Mouse (Mus musculus) forebrain, embryonic 16.5 days (tissue): ENCODE data around the gene Bglap3. TPM values are rescaled to one million over a fixed set of nuclear protein-coding genes. Genes with fewer than 3 reads are reported as not detected.
A peak's percentile ranks its signal among the peaks of the same experiment; 100 is the strongest.
"Not testable (repeated sequence)": the region's sequence is repeated elsewhere in the genome, so short reads cannot be mapped to it uniquely, and the experiment has no call there.

Experiments used
- ATAC-seq: fragments of 200-750 bp; cut with Nextera tagmentation; 2 replicates; pipeline ENCODE4 v1.8.0; 2017; ENCODE audit warnings: mild to moderate bottlenecking, moderate library complexity
- H3K27ac ChIP-seq: fragments of 300-500 bp; sonication (generic); 2 replicates; pipeline ENCODE4 v1.5.1; 2014; ENCODE audit warnings: low read length, control low read depth
- H3K27me3 ChIP-seq: fragments of 300-500 bp; sonication (generic); replicated peaks from 2 replicates; pipeline ENCODE4 v1.6.1; 2014; ENCODE audit warnings: low read length; ENCODE audit not compliant: control insufficient read depth, insufficient read depth
- H3K36me3 ChIP-seq: fragments of 300-500 bp; sonication (generic); 2 replicates; pipeline ENCODE4 v1.6.1; 2014; ENCODE audit not compliant: control insufficient read depth, insufficient read depth
- H3K4me1 ChIP-seq: fragments of 300-500 bp; sonication (generic); replicated peaks from 2 replicates; pipeline ENCODE4 v1.6.1; 2014; ENCODE audit warnings: low read length; ENCODE audit not compliant: control insufficient read depth, insufficient read depth
- H3K4me2 ChIP-seq: fragments of 300-500 bp; sonication (generic); 2 replicates; pipeline ENCODE4 v1.6.1; 2014; ENCODE audit warnings: mild to moderate bottlenecking, low read length, control low read depth
- H3K4me3 ChIP-seq: fragments of 300-500 bp; sonication (generic); replicated peaks from 2 replicates; pipeline ENCODE4 v1.5.1; 2014; ENCODE audit warnings: mild to moderate bottlenecking, low read length, control low read depth
- H3K9ac ChIP-seq: fragments of 300-500 bp; sonication (generic); replicated peaks from 2 replicates; pipeline ENCODE4 v1.6.1; 2014; ENCODE audit warnings: low read depth, low read length, control low read depth
- H3K9me3 ChIP-seq: fragments of 300-500 bp; sonication (generic); 2 replicates; pipeline ENCODE4 v1.6.1; 2016; ENCODE audit warnings: low read length; ENCODE audit not compliant: control insufficient read depth
- WGBS: fragments of 180-500 bp; shearing (Covaris S2); extraction: QIAGEN DNeasy Blood & Tissue Kit; methylation state at CpG from one replicate; pipeline ENCODE4 v1.1.7; 2014; 5-methylcytosine and 5-hydroxymethylcytosine counted together
- polyA plus RNA-seq: library from polyadenylated mRNA; unstranded; fragments of >200 nt; fragmentation: Nextera tagmentation; extraction: Ambion mirVana; gene quantifications from 2 replicates; pipeline ENCODE4 v1.2.1, GENCODE M21; 2015

Bglap3 gene
- polyA plus RNA-seq, result not detected in 2 replicates

- H3K27me3 ChIP-seq, H3K4me3 ChIP-seq, ATAC-seq, H3K9ac ChIP-seq, H3K4me2 ChIP-seq, H3K4me1 ChIP-seq, H3K27ac ChIP-seq, H3K9me3 ChIP-seq, H3K36me3 ChIP-seq: not testable (repeated sequence)
- 96% methylated on average over 9 of the region's 9 CpGs for WGBS
Observed at GRCm38 (mm10) chr3:88372643-88373042, at the start of gene Bglap3. Gene Bglap3 (minus strand): TSS chr3:88372743.

GRCm38 (mm10) chr3:88422020-88422720 lies 49.6 kb upstream of the Bglap3 start:
- ATAC-seq, result no peak
- Histone ChIP-seq H3K9me3 (no peaks in the 10 kb centered on the region), H3K27ac (no peak overlapping the region), H3K4me1 (peaks cover 27% of the 10 kb centered on the region), H3K4me2 (no peak overlapping the region), H3K36me3 (peaks cover 11% of the 10 kb centered on the region), H3K9ac (peak overlapping the region; percentile 30), H3K4me3 (no peak overlapping the region), H3K27me3 (no peaks in the 10 kb centered on the region)
- WGBS, result 29% methylated on average over 9 of the region's 9 CpGs

- H3K9ac ChIP-seq, result no peak overlapping the region
- no peaks in the 10 kb centered on the region for H3K9me3 ChIP-seq
- peaks cover 12% of the 10 kb centered on the region for H3K36me3 ChIP-seq
- no peak overlapping the region for H3K4me2 ChIP-seq
- H3K27ac ChIP-seq, result no peak overlapping the region
- ATAC-seq, result no peak
- peaks cover 27% of the 10 kb centered on the region for H3K4me1 ChIP-seq
- H3K27me3 ChIP-seq, result no peaks in the 10 kb centered on the region
- WGBS, result 93% methylated on average over 19 of the region's 19 CpGs
- H3K4me3 ChIP-seq, result no peak overlapping the region
Observed at GRCm38 (mm10) chr3:88420771-88421170, 48.2 kb upstream of the Bglap3 start.

- peaks cover 14% of the 10 kb centered on the region for H3K4me1 ChIP-seq
Observed at GRCm38 (mm10) chr3:88418016-88418415, 45.5 kb upstream of the Bglap3 start.

GRCm38 (mm10) chr3:88415668-88416067 lies 43.1 kb upstream of the Bglap3 start:
- Histone ChIP-seq H3K36me3 (peaks cover 11% of the 10 kb centered on the region), H3K27ac (no peak overlapping the region), H3K4me2 (no peak overlapping the region), H3K4me1 (peaks cover 3% of the 10 kb centered on the region), H3K9me3 (no peaks in the 10 kb centered on the region), H3K9ac (no peak overlapping the region), H3K4me3 (no peak overlapping the region), H3K27me3 (no peaks in the 10 kb centered on the region)
- ATAC-seq, result no peak
- WGBS, result 89% methylated on average over 4 of the region's 4 CpGs

More at GRCm38 (mm10) chr3:88418016-88418415, 45.5 kb upstream of the Bglap3 start:
- peaks cover 13% of the 10 kb centered on the region for H3K36me3 ChIP-seq
- no peak overlapping the region for H3K9ac ChIP-seq
- H3K27me3 ChIP-seq, result no peaks in the 10 kb centered on the region
- H3K4me2 ChIP-seq, result no peak overlapping the region
- H3K4me3 ChIP-seq, result no peak overlapping the region
- 89% methylated on average over 6 of the region's 6 CpGs for WGBS
- H3K27ac ChIP-seq, result no peak overlapping the region
- no peak for ATAC-seq
- no peaks in the 10 kb centered on the region for H3K9me3 ChIP-seq

- H3K4me3 ChIP-seq, result no peak overlapping the region
- ATAC-seq, result no peak
- H3K4me2 ChIP-seq, result no peak overlapping the region
- 88% methylated on average over 11 of the region's 11 CpGs for WGBS
- H3K36me3 ChIP-seq, result peaks cover 2% of the 10 kb centered on the region
- no peak overlapping the region for H3K9ac ChIP-seq
- no peak overlapping the region for H3K27ac ChIP-seq
- H3K4me1 ChIP-seq, result peaks cover 20% of the 10 kb centered on the region
- no peaks in the 10 kb centered on the region for H3K27me3 ChIP-seq
- H3K9me3 ChIP-seq, result no peaks in the 10 kb centered on the region
Observed at GRCm38 (mm10) chr3:88412636-88413035, 40.1 kb upstream of the Bglap3 start.

- Histone ChIP-seq H3K27ac (no peak overlapping the region), H3K27me3 (no peaks in the 10 kb centered on the region), H3K4me2 (no peak overlapping the region), H3K9me3 (no peaks in the 10 kb centered on the region), H3K36me3 (peaks cover 2% of the 10 kb centered on the region), H3K4me1 (peaks cover 20% of the 10 kb centered on the region), H3K9ac (no peak overlapping the region), H3K4me3 (no peak overlapping the region)
- ATAC-seq, result no peak
- 96% methylated on average over 4 of the region's 4 CpGs for WGBS
Observed at GRCm38 (mm10) chr3:88411681-88412080, 39.1 kb upstream of the Bglap3 start.

- Histone ChIP-seq H3K4me3 (peak overlapping the region; percentile 86), H3K27ac (peak overlapping the region; percentile 87), H3K4me1 (peaks cover 20% of the 10 kb centered on the region), H3K27me3 (no peaks in the 10 kb centered on the region), H3K36me3 (no peaks in the 10 kb centered on the region; the same call in 1 of the 2 replicates), H3K9me3 (no peaks in the 10 kb centered on the region), H3K4me2 (peak overlapping the region; percentile 72), H3K9ac (peak overlapping the region; percentile 88)
- ATAC-seq, result no peak
- 28% methylated on average over 7 of the region's 7 CpGs for WGBS
Observed at GRCm38 (mm10) chr3:88410645-88411031, 38.1 kb upstream of the Bglap3 start.

- peak within 1 kb of the TSS; percentile 88 for H3K9ac ChIP-seq
- H3K4me2 ChIP-seq, result peak within 1 kb of the TSS; percentile 72
- H3K9me3 ChIP-seq, result no peaks in the 10 kb centered on the region
- H3K27me3 ChIP-seq, result no peaks in the 10 kb centered on the region
- peak within 1 kb of the TSS; percentile 86 for H3K4me3 ChIP-seq
- ATAC-seq, result peak; percentile 94
- H3K36me3 ChIP-seq, result no peaks in the 10 kb centered on the region; the same call in 1 of the 2 replicates
- WGBS, result under 1% methylated on average over 54 of the region's 54 CpGs
- peaks cover 20% of the 10 kb centered on the region for H3K4me1 ChIP-seq
- peak within 1 kb of the TSS; percentile 87 for H3K27ac ChIP-seq
Observed at GRCm38 (mm10) chr3:88409741-88410644, 37.5 kb upstream of the Bglap3 start, which contains the start of gene Pmf1. Gene Pmf1 (minus strand): TSS chr3:88410331.
